Mouse (Mus musculus): ENCODE results near the gene Rictor.

Rictor gene

DNA sequence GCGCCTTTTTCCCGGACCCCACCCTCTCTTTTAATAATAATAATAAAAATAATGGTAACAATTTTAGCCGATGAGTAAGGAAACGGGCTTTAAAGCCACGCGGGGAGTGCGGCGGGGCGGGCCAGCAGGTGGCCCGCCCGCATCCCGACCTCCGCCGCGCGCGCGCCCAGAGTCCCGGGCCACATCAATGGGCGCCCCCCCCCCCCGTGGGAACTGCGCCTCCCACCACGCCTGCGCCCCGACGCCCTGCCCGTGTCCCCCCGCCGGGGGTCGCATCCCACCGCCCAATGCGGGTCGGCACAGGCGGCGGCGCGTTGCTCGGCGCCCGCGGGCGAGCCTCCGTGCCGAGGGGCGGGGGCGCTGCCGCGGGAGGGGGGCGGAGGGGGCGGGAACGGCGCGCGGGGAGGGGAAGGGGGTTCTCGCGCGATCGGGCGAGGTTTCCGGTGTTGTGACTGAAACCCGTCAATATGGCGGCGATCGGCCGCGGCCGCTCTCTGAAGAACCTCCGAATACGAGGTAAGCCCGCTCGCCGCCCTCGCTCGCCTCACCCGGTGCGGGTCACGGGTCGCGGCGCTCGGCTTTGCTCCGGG is at the start of gene Rictor:
Gene Rictor, plus strand, starts transcription at position 444 of the 590 bp plus-strand sequence.
- no peak for DNase-seq (ENCODE audit: low read depth)

DNA sequence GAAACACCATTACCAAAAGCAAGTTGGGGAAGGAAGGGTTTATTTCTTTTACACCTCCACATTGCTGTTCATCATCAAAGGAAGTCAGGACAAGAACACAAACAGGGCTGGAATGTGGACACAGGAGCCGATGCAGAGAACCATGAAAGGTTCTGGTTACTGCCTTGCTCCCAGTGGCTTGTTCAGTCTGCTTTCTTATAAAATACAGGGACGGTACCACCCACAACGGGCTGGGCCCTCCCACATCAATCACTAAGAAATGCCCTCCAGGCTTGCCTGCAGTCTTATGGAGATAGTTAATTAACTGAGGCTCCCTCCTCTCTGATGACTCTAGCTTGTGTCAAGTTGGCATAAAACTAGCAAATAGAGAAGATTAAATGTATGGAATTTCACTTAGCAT is 46.2 kb upstream of the Rictor start:
- no peak for DNase-seq (ENCODE audit: low read depth)

DNA sequence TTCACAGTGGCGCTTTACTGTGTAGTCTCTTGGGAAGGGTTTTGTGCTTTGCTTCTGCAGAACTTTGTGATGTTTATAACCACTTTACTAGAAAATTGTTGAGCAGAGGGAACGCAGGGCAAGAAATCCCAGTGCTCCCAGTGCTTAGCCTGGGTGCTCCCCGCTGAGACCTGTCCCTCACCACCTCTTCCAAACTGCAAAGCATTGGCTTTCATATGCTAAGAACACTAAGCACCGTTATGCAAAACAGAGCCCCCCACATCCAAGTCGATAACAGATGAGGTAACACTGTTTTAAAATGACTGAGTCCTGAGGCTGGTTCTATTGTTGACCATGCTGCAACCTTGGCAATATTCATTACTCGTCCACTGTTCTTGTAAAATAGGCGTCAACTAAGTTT is 44.2 kb upstream of the Rictor start:
- no peak for DNase-seq (ENCODE audit: low read depth)

DNA sequence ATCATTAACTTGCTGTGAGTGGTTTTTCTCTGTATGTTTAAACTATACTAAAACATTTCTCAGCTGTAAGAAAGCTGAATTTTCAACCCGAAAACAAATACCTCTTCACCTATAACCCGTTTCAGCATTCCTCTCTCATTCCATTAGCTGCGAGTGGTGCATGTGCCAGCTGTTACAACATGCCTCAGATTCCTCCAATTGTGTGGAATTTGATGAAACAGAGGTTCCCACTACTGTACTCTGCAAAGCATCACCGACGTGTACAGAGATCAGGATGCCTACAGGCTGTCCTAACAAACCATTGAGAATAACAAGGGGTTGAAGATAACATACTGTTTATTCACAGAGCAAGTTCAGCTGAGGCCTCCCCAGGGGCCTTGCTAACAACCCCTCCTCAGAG is 42.1 kb upstream of the Rictor start:
- no peak for DNase-seq (ENCODE audit: low read depth)

DNA sequence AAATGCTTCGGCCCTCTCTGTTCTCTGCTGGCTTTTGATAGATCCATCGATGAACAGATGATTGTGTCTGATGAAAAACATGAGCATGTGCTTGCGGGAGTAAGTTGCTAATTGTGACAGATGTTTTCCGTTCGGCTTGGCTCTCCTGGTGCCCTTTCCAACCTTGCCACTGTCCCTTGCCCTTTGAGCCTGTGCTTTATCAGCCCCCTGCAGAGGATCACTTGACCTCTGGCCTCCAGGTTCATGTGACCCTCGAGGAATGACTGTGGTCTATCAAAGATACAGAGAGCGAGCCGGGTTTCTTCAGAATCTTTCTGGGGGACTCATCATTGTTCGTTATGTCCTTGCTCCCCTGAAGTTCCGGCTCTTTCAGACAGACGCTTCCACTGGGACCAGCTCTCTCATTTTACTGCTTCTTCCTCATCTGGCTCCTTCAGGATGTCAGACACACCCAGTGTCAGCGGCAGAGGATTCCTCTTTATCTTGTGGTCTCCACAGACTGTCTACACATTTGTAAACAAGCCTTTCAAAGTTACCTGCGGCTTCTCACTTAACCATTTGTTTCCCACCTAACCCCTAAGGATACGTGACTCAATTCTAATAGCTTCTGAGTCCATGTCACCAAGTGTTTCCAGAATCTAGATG is 39.3 kb upstream of the Rictor start:
- DNase-seq (ENCODE audit: low read depth), result no peak

DNA sequence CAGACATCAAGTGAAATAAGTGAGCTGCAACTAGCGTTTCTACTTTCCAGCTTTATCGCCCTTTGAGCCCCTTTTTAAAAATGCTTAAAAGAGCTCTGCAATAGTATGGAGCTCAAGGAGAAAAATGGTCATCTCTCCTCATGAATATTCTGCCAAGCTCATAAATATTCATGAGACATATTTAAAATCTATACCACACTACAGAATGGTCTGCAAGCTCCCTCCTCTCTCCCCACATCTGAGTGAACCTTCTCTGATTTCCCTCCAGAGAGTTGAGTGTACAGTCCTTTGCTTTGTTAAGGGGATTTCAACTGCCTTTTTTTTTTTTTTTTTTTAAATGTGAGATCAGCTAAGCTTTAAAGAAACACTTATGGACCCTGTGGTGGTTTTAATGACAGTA is 29.7 kb upstream of the Rictor start:
- no peak for DNase-seq (ENCODE audit: low read depth)

DNA sequence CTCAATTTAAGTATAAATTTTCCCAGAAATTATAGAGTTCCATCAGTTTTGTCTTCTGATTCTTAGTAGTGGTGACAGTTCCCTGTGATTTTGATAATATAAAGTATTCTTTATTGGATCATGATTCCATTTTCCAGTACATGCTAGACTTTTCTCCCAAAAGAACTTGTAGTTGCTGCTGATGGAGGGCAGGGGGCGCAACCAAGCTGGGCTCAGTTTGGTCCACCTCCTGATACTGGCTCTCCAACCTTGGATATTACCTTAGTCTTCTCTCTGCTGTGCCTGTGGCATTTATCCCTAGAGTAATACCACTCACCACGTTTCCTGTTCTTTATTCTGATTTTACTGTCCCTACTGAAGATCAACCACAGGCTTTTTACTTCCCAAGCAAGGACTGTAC is 6.0 kb upstream of the Rictor start:
- DNase-seq (ENCODE audit: low read depth), result no peak

DNA sequence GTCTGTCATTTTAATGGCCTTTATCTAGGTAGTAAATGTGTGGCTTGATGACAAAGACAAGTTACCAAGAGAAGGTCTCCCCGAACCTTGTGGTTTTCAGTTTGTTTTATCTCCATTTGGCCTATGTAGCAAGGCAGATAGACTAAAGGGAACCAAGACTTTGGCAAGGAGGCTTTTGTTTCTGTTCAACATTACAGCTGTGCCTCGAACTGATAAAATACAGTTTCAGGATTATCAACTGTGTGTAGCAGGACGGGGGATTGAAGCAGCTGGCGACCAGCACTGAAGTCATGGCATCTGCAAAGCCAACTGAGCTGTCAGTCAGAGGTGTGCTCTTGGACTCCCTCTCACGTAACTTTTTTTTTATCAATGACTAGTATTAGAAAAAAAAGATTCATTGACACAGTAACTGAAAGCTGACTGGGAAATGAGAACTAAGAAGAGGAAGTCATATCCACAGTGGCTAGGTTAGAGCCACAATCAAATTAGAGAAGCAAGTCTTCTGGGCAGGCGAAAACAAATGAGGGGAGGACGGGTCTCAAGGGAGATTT is 2.8 kb upstream of the Rictor start:
- DNase-seq (ENCODE audit: low read depth), result no peak

DNA sequence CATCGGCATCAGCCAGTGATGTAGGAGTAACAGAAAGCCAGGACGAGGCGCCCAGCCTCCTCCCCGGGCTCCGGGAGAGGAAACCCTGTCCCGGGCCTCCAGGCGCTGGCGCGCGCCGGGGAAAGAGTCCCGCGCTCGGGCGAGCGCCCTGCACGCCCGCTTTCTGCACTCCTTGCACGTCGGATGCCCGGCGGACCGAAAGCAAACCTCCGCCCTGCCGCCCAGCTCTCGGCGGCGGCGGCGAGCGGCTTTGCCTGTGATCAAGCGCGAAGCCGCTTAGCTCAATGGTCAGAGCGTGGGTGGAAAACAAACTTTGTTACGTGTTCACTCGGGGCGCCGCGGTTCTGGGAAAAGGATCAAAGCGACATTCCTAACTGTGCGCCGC is 636 bp upstream of the Rictor start:
- DNase-seq (ENCODE audit: low read depth), result peak; percentile 28

DNA sequence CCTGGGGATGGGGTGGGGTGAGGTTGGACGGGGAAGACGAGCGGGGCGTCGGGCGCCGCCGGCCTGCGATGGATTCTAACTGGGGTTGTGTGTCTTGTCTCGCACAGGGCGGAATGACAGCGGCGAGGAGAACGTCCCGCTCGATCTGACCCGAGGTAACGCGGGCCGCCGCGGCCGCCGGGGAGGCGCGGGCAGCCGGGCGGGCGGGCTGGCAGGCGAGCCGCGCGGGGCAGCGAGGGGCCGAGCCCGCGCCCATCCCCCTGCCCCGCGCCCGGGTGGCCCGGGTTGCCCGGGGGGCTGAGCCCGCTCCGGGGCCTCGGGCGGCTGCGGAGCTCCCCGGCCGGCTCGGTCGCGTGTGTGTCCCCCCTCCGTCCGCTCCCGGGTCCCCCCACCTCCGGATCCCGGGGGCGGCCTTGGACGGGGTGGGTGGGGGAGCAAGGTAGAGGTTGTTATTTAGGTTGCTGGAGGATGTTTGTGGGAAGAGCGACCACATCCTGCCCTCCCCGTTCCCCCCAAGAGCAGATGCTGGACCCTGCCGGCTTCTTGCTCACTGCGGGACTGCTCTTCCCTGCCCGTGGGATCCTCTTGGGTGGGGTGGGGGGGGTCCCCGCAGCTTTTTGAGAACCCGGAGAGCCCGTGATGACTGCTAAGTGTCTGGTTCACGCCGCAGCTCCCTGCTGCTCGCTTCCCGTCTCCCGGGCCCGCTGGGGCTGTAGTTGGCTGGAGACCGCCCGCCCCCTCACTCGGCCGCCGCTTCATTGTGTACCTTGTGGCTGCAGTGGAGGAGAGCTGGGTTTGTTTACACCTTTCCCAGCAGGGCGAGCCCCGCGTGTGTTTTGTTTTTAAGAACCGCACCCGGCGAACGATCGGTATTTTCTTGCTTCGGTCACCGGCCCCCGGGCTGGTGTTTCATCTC is 605 bp downstream of the Rictor start:
- DNase-seq (ENCODE audit: low read depth), result no peak

DNA sequence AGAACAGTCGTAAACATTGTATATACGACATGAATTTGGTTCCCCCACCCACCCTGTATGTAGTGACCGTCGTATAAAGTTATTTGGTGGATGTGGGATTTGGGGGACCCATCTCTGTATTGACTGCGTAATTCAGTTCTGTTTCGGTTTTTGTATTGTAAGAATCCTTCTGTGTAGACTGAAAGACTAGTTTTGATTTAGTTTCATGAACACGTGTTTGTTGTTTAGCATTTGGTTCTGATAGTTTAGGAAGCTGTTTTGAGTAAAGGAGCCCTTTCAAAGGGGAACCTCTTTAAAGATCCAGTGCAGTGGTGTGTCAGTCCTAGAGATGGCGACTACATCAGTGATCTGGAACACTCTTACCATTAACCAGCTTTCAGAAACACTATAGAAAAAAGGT is 1.4 kb downstream of the Rictor start:
- no peak for DNase-seq (ENCODE audit: low read depth)

DNA sequence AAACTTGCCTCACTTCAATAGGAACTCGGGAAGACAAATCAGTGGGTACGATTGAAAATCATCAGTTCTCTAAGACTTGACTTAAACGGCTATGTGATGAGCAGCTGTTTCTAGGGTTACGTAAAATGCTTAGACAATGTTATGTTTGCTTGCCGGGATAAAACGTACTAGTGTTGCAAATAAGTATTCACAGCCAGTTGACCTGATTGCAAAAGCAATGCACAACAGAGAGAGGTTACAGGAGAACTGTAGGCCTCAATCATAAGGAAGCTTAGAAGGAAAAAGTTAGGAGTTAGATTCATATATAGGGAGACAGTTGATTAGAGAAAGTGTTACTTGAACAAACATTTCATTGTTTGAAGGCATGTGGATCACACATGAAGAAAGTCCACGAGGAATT is 2.2 kb downstream of the Rictor start:
- no peak for DNase-seq (ENCODE audit: low read depth)

DNA sequence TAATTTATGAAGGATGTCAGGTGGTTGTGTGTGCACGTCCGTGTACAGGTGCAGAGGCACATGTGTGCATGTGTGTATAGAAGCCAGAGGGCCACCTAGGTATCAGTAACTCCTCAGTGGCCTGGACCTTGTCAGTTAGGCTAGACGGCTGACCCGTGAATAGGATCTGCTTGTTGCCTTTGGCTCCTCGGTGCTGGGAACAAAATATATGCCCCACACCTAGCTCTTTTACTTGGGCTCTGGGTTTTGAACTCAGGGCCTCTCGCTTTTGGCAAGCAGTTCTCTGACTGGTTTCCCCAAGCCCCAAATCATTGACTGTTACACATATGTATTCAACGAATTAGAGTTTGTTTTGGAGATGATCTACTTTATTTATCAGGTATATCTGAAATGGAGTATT is 3.0 kb downstream of the Rictor start:
- DNase-seq (ENCODE audit: low read depth), result no peak

DNA sequence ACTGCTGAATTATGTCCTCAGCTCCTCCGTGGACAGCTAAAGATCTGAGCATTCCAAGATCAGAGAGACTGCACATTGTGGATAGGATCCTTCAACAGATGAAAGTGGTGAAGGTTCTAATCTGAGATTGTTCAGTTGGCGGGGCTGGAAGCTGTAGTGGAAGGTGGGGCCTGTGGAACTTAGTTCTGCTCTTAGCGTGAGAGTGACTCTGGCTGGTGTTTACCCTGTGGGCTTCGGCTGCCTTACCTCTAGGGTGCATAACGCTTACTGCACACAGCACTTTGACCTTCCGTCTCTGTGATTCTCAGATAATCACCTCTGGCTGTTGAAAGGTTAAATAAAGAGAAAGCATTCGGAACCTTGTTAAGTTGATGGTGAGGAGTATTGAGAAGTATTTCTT is 6.6 kb downstream of the Rictor start:
- no peak for DNase-seq (ENCODE audit: low read depth)

DNA sequence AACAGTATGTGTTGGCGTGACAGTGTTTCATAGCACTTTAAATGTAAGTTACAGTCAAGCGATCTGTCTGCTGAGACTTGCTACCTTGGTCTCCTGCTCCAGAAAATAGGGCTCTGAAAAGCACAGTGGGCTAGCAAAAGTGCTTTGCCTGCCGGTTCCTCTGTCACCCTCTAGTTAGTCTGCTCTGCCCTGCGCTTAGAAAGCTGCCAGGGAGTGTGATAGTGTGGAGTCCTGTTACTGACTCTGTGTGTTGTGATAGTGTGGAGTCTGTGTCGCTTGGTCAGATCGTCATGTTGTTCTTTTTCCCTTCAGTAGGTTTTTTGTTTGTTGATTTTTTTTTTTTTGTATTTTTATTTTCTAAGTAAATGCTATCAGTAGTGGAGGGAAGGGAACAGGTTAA is 7.1 kb downstream of the Rictor start:
- no peak for DNase-seq (ENCODE audit: low read depth)

DNA sequence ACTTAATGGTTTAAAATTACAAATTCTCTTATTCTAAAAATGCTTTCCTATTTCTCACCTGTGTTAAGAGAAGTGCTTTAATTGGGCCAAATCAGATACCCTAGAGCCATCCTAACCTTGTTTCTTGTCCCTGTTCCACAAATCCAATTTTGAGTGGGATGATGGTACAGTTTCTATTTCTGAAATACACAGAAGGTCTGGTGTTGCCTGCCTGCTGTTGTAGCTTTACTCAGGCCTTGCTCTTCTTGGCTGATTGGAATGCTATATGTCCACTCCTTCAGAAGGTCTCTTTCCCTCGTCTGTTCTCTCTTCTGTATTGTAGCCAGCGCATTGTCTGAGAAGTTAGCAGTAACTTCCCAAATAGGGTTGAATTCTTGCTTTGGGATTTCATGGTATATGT is 13.2 kb downstream of the Rictor start:
- no peak for DNase-seq (ENCODE audit: low read depth)

DNA sequence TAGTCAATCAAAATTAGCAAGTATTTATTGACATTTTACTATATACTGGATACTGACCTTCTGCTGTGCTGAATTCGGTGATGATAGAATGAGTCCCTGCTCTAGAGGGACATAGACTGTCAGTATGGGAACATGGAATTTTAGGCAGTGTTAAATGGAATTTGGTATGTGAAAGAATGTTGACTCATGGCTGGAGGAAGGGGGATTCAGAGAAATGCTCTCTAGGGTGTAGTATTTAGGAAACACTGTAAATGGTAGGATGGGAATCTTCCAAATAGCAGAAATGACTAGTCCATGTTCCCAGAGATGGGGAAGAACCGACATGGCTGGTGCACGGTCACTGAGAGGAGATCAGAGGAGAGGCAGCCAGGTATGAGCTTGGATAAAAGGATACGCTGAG is 13.6 kb downstream of the Rictor start:
- DNase-seq (ENCODE audit: low read depth), result no peak

DNA sequence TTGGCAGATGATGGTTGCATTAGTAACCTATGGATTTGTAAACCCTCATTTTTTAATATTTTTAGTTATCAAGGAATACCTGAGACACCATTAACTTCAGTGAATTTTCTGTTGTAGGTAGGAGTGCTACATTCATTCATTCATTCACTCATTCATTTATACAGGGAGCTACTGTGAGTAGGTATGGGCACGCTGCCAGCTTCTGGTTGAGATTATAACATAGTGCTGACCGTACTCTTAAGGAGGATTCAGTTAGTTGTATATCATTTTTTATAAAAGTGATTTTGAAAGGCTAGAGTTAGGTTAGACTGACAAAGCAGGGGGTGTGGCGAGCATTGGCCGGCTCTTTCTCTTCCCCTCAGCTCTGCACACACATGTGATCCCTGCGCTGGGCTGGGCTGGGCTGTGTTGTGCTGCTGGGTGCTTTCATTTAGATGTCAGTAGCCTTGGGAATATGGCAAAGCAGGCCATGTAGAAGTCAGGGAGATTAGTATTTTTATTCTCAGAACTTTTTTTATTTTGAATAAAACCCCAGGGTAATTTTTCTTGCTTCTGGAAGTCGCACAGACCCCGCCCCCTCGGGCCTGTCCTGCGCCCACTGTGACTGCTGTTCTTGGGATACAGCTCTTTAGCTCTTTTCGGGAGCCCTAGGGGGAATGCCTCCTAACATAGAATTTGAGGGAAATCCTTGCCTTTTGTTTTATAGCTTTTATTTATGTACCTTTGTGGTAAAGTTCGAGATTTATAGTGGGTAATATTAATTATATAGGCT is 14.4 kb downstream of the Rictor start:
- DNase-seq (ENCODE audit: low read depth), result no peak

DNA sequence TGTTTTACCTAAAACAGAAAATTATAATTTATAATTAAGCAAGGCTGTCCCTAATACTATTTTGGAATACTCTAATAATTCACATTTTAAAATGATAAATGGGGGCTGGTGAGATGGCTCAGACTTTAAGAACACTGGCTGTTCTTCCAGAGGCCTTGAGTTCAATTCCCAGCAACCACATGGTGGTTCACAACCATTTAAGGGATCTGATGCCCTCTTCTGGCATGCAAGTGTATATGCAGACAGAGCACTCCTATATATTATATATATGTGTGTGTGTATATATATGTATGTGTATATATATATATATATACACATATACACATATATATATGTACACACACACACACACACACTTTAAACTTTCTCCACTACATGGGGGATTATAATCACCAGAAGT is 15.2 kb downstream of the Rictor start:
- no peak for DNase-seq (ENCODE audit: low read depth)

DNA sequence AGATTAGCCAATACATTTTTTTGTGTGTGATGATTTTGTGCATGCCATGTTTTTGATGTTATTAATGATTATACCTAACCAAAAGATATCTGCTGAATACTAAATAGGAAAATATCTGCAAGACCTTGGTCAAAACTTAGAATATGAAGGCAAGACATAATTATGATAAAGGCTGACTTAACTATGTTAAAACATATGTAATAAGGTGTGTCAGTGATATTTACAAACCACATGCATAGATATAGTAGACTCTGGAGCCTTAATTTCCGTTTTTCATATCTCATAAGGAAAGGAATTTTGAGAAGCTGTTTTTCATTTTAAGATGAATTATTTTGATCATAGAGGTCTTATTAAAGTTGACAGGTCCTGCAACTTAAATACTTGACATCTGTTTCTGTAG is 16.3 kb downstream of the Rictor start:
- no peak for DNase-seq (ENCODE audit: low read depth)

DNA sequence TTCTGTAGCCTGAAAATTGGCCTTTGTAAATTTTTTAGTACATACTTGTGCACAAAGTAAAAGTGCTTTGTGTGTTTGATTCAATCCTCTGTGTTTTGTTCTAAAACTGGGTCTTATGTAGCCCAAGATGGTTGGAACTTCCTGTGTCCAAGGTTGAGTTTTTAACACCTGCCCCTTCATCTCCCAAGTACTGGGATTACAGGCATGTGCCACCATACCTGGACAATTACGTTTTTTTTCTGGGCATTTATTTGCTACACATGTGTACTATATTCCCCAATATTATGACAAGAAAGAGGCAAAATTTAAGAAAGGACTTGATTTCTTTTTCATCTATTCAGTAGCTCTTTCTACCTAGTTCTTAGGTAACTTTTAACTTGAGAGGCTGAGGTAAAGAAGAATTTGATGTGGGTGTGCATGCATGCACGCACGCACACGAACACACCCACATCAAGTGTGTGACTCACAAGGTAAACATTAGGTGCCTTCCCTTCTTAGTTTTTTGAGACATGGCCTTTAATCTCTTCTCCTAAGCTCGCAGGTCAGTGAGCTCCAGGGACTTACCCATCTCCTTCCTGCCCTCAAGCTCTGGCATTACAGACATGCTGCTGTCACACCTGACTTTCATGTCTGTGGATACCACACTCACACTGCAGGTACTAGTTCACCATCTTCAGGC is 18.1 kb downstream of the Rictor start:
- no peak for DNase-seq (ENCODE audit: low read depth)

DNA sequence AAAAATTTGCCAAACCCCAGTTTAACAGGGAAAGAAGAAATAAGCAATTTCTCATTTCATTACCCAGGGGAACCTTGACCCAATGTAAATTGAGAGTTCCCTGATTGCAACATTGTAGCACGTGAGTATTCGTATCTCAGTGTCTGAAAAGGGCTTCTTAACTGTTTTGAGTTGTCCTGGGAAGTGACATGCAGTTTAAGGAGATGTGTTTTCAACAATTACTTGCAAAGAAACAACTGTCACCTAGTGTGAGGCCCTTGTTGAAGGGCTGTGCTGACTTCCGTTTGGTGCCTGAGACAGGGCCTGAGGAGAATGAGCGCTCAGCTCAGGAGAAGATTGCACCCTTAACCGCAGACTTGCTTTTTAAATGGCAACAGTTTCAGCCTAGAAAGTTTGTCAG is 24.9 kb downstream of the Rictor start:
- DNase-seq (ENCODE audit: low read depth), result no peak
